Mouse (Mus musculus): ENCODE results near the gene Ctsd. TPM values are rescaled to one million over a fixed set of nuclear protein-coding genes. Genes with fewer than 3 reads are reported as not detected.
"Not testable (repeated sequence)": the region's sequence is repeated elsewhere in the genome, so short reads cannot be mapped to it uniquely, and the experiment has no call there.

Gene Ctsd
- polyA plus RNA-seq, 1 experiment from 2014 or later = 163 TPM

GRCm38 (mm10) chr7:142409603-142410002 lies 21.8 kb upstream of the Ctsd start:
- Histone ChIP-seq H3K27me3 (ENCODE audit: control insufficient read depth, insufficient read depth, low read length) (no peaks in the 10 kb centered on the region), H3K9me3 (replicated peaks; ENCODE audit: control insufficient read depth, low read length) (no peaks in the 10 kb centered on the region), H3K4me2 (ENCODE audit: low read depth, low read length) (no peak overlapping the region), H3K9ac (replicated peaks; ENCODE audit: low read length) (no peak overlapping the region), H3K4me3 (ENCODE audit: low read depth, low read length) (no peak overlapping the region), H3K4me1 (ENCODE audit: control insufficient read depth, insufficient read depth, low read length) (no peaks in the 10 kb centered on the region), H3K27ac (replicated peaks; ENCODE audit: low read depth, low read length) (no peak overlapping the region), H3K36me3 (replicated peaks; ENCODE audit: control insufficient read depth, insufficient read depth, low read depth, low read length) (no peaks in the 10 kb centered on the region)
- no peak for DNase-seq (ENCODE audit: low spot score)
- ATAC-seq (replicated peaks; ENCODE audit: insufficient number of reproducible peaks, low FRiP score, low TSS enrichment, low read depth) = no peak
- 82% methylated on average over 3 of the region's 3 CpGs for WGBS

- no peak overlapping the region for H3K4me2 ChIP-seq (ENCODE audit: low read depth, low read length)
- no peaks in the 10 kb centered on the region for H3K4me1 ChIP-seq (ENCODE audit: control insufficient read depth, insufficient read depth, low read length)
- ATAC-seq (replicated peaks; ENCODE audit: insufficient number of reproducible peaks, low FRiP score, low TSS enrichment, low read depth) (no peak), DNase-seq (ENCODE audit: low spot score) (no peak)
- WGBS = 93% methylated on average over 8 of the region's 8 CpGs
- no peaks in the 10 kb centered on the region for H3K27me3 ChIP-seq (ENCODE audit: control insufficient read depth, insufficient read depth, low read length)
- no peak overlapping the region for H3K9ac ChIP-seq (replicated peaks; ENCODE audit: low read length)
- H3K4me3 ChIP-seq (ENCODE audit: low read depth, low read length) = no peak overlapping the region
- no peaks in the 10 kb centered on the region for H3K36me3 ChIP-seq (replicated peaks; ENCODE audit: control insufficient read depth, insufficient read depth, low read depth, low read length)
- H3K27ac ChIP-seq (replicated peaks; ENCODE audit: low read depth, low read length) = no peak overlapping the region
- H3K9me3 ChIP-seq (replicated peaks; ENCODE audit: control insufficient read depth, low read length) = no peaks in the 10 kb centered on the region
Observed at GRCm38 (mm10) chr7:142408686-142409085, 20.8 kb upstream of the Ctsd start.

- no peak overlapping the region for H3K4me2 ChIP-seq (ENCODE audit: low read depth, low read length)
- no peak overlapping the region for H3K4me3 ChIP-seq (ENCODE audit: low read depth, low read length)
- no peak overlapping the region for H3K27ac ChIP-seq (replicated peaks; ENCODE audit: low read depth, low read length)
- no peaks in the 10 kb centered on the region for H3K27me3 ChIP-seq (ENCODE audit: control insufficient read depth, insufficient read depth, low read length)
- H3K9me3 ChIP-seq (replicated peaks; ENCODE audit: control insufficient read depth, low read length) = no peaks in the 10 kb centered on the region
- ATAC-seq (replicated peaks; ENCODE audit: insufficient number of reproducible peaks, low FRiP score, low TSS enrichment, low read depth) (no peak), DNase-seq (ENCODE audit: low spot score) (no peak)
- no peaks in the 10 kb centered on the region for H3K36me3 ChIP-seq (replicated peaks; ENCODE audit: control insufficient read depth, insufficient read depth, low read depth, low read length)
- WGBS = 77% methylated on average over 4 of the region's 4 CpGs
- no peak overlapping the region for H3K9ac ChIP-seq (replicated peaks; ENCODE audit: low read length)
- H3K4me1 ChIP-seq (ENCODE audit: control insufficient read depth, insufficient read depth, low read length) = no peaks in the 10 kb centered on the region
Observed at GRCm38 (mm10) chr7:142407935-142408334, 20.1 kb upstream of the Ctsd start.

GRCm38 (mm10) chr7:142405134-142405533 lies 17.3 kb upstream of the Ctsd start:
- not testable (repeated sequence) for ATAC-seq (replicated peaks; ENCODE audit: insufficient number of reproducible peaks, low FRiP score, low TSS enrichment, low read depth); H3K4me2 ChIP-seq (ENCODE audit: low read depth, low read length); H3K36me3 ChIP-seq (replicated peaks; ENCODE audit: control insufficient read depth, insufficient read depth, low read depth, low read length); H3K9me3 ChIP-seq (replicated peaks; ENCODE audit: control insufficient read depth, low read length); H3K27ac ChIP-seq (replicated peaks; ENCODE audit: low read depth, low read length); H3K9ac ChIP-seq (replicated peaks; ENCODE audit: low read length); H3K4me1 ChIP-seq (ENCODE audit: control insufficient read depth, insufficient read depth, low read length); H3K4me3 ChIP-seq (ENCODE audit: low read depth, low read length); H3K27me3 ChIP-seq (ENCODE audit: control insufficient read depth, insufficient read depth, low read length); DNase-seq (ENCODE audit: low spot score)
- WGBS = 89% methylated on average over 5 of the region's 5 CpGs

- H3K9ac ChIP-seq (replicated peaks; ENCODE audit: low read length) = no peak overlapping the region
- H3K4me3 ChIP-seq (ENCODE audit: low read depth, low read length) = no peak overlapping the region
- H3K36me3 ChIP-seq (replicated peaks; ENCODE audit: control insufficient read depth, insufficient read depth, low read depth, low read length) = no peaks in the 10 kb centered on the region
- H3K4me2 ChIP-seq (ENCODE audit: low read depth, low read length) = no peak overlapping the region
- no peak for ATAC-seq (replicated peaks; ENCODE audit: insufficient number of reproducible peaks, low FRiP score, low TSS enrichment, low read depth)
- H3K27me3 ChIP-seq (ENCODE audit: control insufficient read depth, insufficient read depth, low read length) = no peaks in the 10 kb centered on the region
- no peak for DNase-seq (ENCODE audit: low spot score)
- no peak overlapping the region for H3K27ac ChIP-seq (replicated peaks; ENCODE audit: low read depth, low read length)
- no peaks in the 10 kb centered on the region for H3K9me3 ChIP-seq (replicated peaks; ENCODE audit: control insufficient read depth, low read length)
- H3K4me1 ChIP-seq (ENCODE audit: control insufficient read depth, insufficient read depth, low read length) = no peaks in the 10 kb centered on the region
- WGBS = 77% methylated on average over 4 of the region's 4 CpGs
Observed at GRCm38 (mm10) chr7:142403591-142403990, 15.8 kb upstream of the Ctsd start.

- DNase-seq (ENCODE audit: low spot score) = peak; percentile 8
- Histone ChIP-seq H3K9ac (replicated peaks; ENCODE audit: low read length) (no peak overlapping the region), H3K4me3 (ENCODE audit: low read depth, low read length) (no peak overlapping the region), H3K4me2 (ENCODE audit: low read depth, low read length) (no peak overlapping the region), H3K4me1 (ENCODE audit: control insufficient read depth, insufficient read depth, low read length) (no peaks in the 10 kb centered on the region), H3K27ac (replicated peaks; ENCODE audit: low read depth, low read length) (no peak overlapping the region), H3K9me3 (replicated peaks; ENCODE audit: control insufficient read depth, low read length) (no peaks in the 10 kb centered on the region), H3K27me3 (ENCODE audit: control insufficient read depth, insufficient read depth, low read length) (no peaks in the 10 kb centered on the region), H3K36me3 (replicated peaks; ENCODE audit: control insufficient read depth, insufficient read depth, low read depth, low read length) (no peaks in the 10 kb centered on the region)
- WGBS = 29% methylated on average over 7 of the region's 7 CpGs
- peak; percentile 64; the same call in 1 of the 2 replicates for ATAC-seq (replicated peaks; ENCODE audit: insufficient number of reproducible peaks, low FRiP score, low TSS enrichment, low read depth)
Observed at GRCm38 (mm10) chr7:142400750-142401142, 12.9 kb upstream of the Ctsd start.

- Histone ChIP-seq H3K4me3 (ENCODE audit: low read depth, low read length) (no peak overlapping the region), H3K9me3 (replicated peaks; ENCODE audit: control insufficient read depth, low read length) (no peaks in the 10 kb centered on the region), H3K27ac (replicated peaks; ENCODE audit: low read depth, low read length) (no peak overlapping the region), H3K4me1 (ENCODE audit: control insufficient read depth, insufficient read depth, low read length) (no peaks in the 10 kb centered on the region), H3K36me3 (replicated peaks; ENCODE audit: control insufficient read depth, insufficient read depth, low read depth, low read length) (no peaks in the 10 kb centered on the region), H3K4me2 (ENCODE audit: low read depth, low read length) (no peak overlapping the region), H3K27me3 (ENCODE audit: control insufficient read depth, insufficient read depth, low read length) (no peaks in the 10 kb centered on the region), H3K9ac (replicated peaks; ENCODE audit: low read length) (no peak overlapping the region)
- DNase-seq (ENCODE audit: low spot score) (no peak), ATAC-seq (replicated peaks; ENCODE audit: insufficient number of reproducible peaks, low FRiP score, low TSS enrichment, low read depth) (no peak)
- 58% methylated on average over 7 of the region's 7 CpGs for WGBS
Observed at GRCm38 (mm10) chr7:142400112-142400749, 12.4 kb upstream of the Ctsd start.

- Histone ChIP-seq H3K27ac (replicated peaks; ENCODE audit: low read depth, low read length) (no peak overlapping the region), H3K4me2 (ENCODE audit: low read depth, low read length) (no peak overlapping the region), H3K9me3 (replicated peaks; ENCODE audit: control insufficient read depth, low read length) (no peaks in the 10 kb centered on the region), H3K4me1 (ENCODE audit: control insufficient read depth, insufficient read depth, low read length) (no peaks in the 10 kb centered on the region), H3K27me3 (ENCODE audit: control insufficient read depth, insufficient read depth, low read length) (no peaks in the 10 kb centered on the region), H3K4me3 (ENCODE audit: low read depth, low read length) (no peak overlapping the region), H3K9ac (replicated peaks; ENCODE audit: low read length) (no peak overlapping the region), H3K36me3 (replicated peaks; ENCODE audit: control insufficient read depth, insufficient read depth, low read depth, low read length) (no peaks in the 10 kb centered on the region)
- ATAC-seq (replicated peaks; ENCODE audit: insufficient number of reproducible peaks, low FRiP score, low TSS enrichment, low read depth) (no peak), DNase-seq (ENCODE audit: low spot score) (no peak)
- 53% methylated on average over 1 of the region's 1 CpGs for WGBS
Observed at GRCm38 (mm10) chr7:142399250-142399649, 11.4 kb upstream of the Ctsd start.

Data from embryonic facial prominence, embryonic 11.5 days (tissue).